Mouse (Mus musculus) stomach, postnatal 0 days (tissue): ENCODE results near the gene Arid3c. TPM values are rescaled to one million over a fixed set of nuclear protein-coding genes. Genes with fewer than 3 reads are reported as not detected.
A peak's percentile ranks its signal among the peaks of the same experiment; 100 is the strongest.

ENCODE experiments used
- ATAC-seq: fragments of 200-750 bp; cut with Nextera tagmentation; 2 replicates; pipeline ENCODE4 v1.8.0; 2017; ENCODE audit not compliant: low FRiP score, low TSS enrichment
- DNase-seq: peaks from one replicate; pipeline ENCODE4 v3.0.0-alpha.2; 2016; ENCODE audit warnings: low spot score
- H3K27ac ChIP-seq: fragments of 300-500 bp; sonication (generic); replicated peaks from 2 replicates; pipeline ENCODE4 v1.5.1; 2014; ENCODE audit warnings: mild to moderate bottlenecking, control low read depth
- H3K27me3 ChIP-seq: fragments of 300-500 bp; sonication (generic); 2 replicates; pipeline ENCODE4 v1.6.1; 2014; ENCODE audit warnings: low read length; ENCODE audit not compliant: control insufficient read depth, insufficient read depth
- H3K36me3 ChIP-seq: fragments of 300-500 bp; sonication (generic); 2 replicates; pipeline ENCODE4 v1.6.1; 2014; ENCODE audit warnings: low read length, mixed read lengths; ENCODE audit not compliant: control insufficient read depth, insufficient read depth
- H3K4me1 ChIP-seq: fragments of 300-500 bp; sonication (generic); replicated peaks from 2 replicates; pipeline ENCODE4 v1.6.1; 2014; ENCODE audit warnings: antibody characterized with exemption; ENCODE audit not compliant: control insufficient read depth, insufficient read depth
- H3K4me2 ChIP-seq: fragments of 300-500 bp; sonication (generic); replicated peaks from 2 replicates; pipeline ENCODE4 v1.6.1; 2014; ENCODE audit warnings: low read depth, mild to moderate bottlenecking, control low read depth, moderate library complexity
- H3K4me3 ChIP-seq: fragments of 300-500 bp; sonication (generic); 2 replicates; pipeline ENCODE4 v1.5.1; 2014; ENCODE audit warnings: low read depth, low read length, control low read depth
- H3K9ac ChIP-seq: fragments of 300-500 bp; sonication (generic); 2 replicates; pipeline ENCODE4 v1.6.1; 2014; ENCODE audit warnings: mild to moderate bottlenecking, low read length, control low read depth, mixed read lengths
- H3K9me3 ChIP-seq: fragments of 300-500 bp; sonication (generic); 2 replicates; pipeline ENCODE4 v1.6.1; 2016; ENCODE audit warnings: low read length; ENCODE audit not compliant: control insufficient read depth
- CTCF ChIP-seq: IDR thresholded peaks from 2 replicates; pipeline ENCODE4 v1.5.1; 2016; ENCODE audit warnings: antibody characterized with exemption, low read depth, mild to moderate bottlenecking, moderate library complexity
- EP300 ChIP-seq: optimal IDR thresholded peaks from 2 replicates; pipeline ENCODE3; 2016; ENCODE audit warnings: antibody characterized with exemption
- WGBS: fragments of 180-500 bp; shearing (Covaris S2); extraction: QIAGEN DNeasy Blood & Tissue Kit; methylation state at CpG from one replicate; pipeline ENCODE4 v1.1.7; 2014; 5-methylcytosine and 5-hydroxymethylcytosine counted together
- polyA plus RNA-seq: library from polyadenylated mRNA; unstranded; fragments of >200 nt; fragmentation: Nextera tagmentation; extraction: Ambion mirVana; gene quantifications from 2 replicates; pipeline ENCODE4 v1.2.1, GENCODE M21; 2015

Arid3c gene
- polyA plus RNA-seq, 1 experiment from 2014 or later: 0.05 TPM

GRCm38 (mm10) chr4:41682789-41683188 is 48.2 kb downstream of the Arid3c start:
- no peak overlapping the region for H3K4me2 ChIP-seq
- no peak for ATAC-seq
- H3K9ac ChIP-seq: no peak overlapping the region
- TF ChIP-seq CTCF (no peak), EP300 (no peak)
- DNase-seq: no peak
- H3K27me3 ChIP-seq: no peaks in the 10 kb centered on the region
- no peak overlapping the region for H3K4me3 ChIP-seq
- no peaks in the 10 kb centered on the region for H3K4me1 ChIP-seq
- 33% methylated on average over 6 of the region's 6 CpGs for WGBS
- no peaks in the 10 kb centered on the region for H3K36me3 ChIP-seq
- no peak overlapping the region for H3K27ac ChIP-seq
- no peaks in the 10 kb centered on the region for H3K9me3 ChIP-seq

GRCm38 (mm10) chr4:41681947-41682346 is 49.0 kb downstream of the Arid3c start:
- WGBS: 74% methylated on average over 10 of the region's 10 CpGs
- no peak for DNase-seq

GRCm38 (mm10) chr4:41681176-41681575 is 49.8 kb downstream of the Arid3c start:
- Histone ChIP-seq H3K9me3 (no peaks in the 10 kb centered on the region), H3K4me1 (0 out of 2 replicates have a peak, but pooled peaks cover 2% of the 10 kb centered on the region), H3K27ac (no peak overlapping the region), H3K4me3 (no peak overlapping the region), H3K27me3 (no peaks in the 10 kb centered on the region), H3K9ac (no peak overlapping the region), H3K36me3 (no peaks in the 10 kb centered on the region), H3K4me2 (no peak overlapping the region)
- ATAC-seq (no peak), DNase-seq (no peak)
- WGBS: 65% methylated on average over 4 of the region's 4 CpGs
- no peak for TF ChIP-seq CTCF
- no peak for TF ChIP-seq EP300

More at GRCm38 (mm10) chr4:41681947-41682346, 49.0 kb downstream of the Arid3c start:
- TF ChIP-seq CTCF: no peak
- Histone ChIP-seq H3K27ac (no peak overlapping the region), H3K4me1 (0 out of 2 replicates have a peak, but pooled peaks cover 1% of the 10 kb centered on the region), H3K36me3 (no peaks in the 10 kb centered on the region), H3K4me3 (no peak overlapping the region), H3K9me3 (no peaks in the 10 kb centered on the region), H3K27me3 (no peaks in the 10 kb centered on the region), H3K4me2 (no peak overlapping the region), H3K9ac (no peak overlapping the region)
- no peak for ATAC-seq

- Histone ChIP-seq H3K27ac (no peak overlapping the region), H3K9me3 (no peaks in the 10 kb centered on the region), H3K9ac (no peak overlapping the region), H3K4me3 (no peak overlapping the region), H3K27me3 (no peaks in the 10 kb centered on the region), H3K4me1 (0 out of 2 replicates have a peak, but pooled peaks cover 2% of the 10 kb centered on the region), H3K36me3 (no peaks in the 10 kb centered on the region), H3K4me2 (no peak overlapping the region)
- ATAC-seq: no peak
- DNase-seq: no peak
- no peak for TF ChIP-seq EP300
- no peak for TF ChIP-seq CTCF
- 40% methylated on average over 1 of the region's 2 CpGs for WGBS
These were observed 51.7 kb downstream of the Arid3c start for GRCm38 (mm10) chr4:41679291-41679690.

GRCm38 (mm10) chr4:41678863-41679262 is 52.1 kb downstream of the Arid3c start:
- Histone ChIP-seq H3K36me3 (no peaks in the 10 kb centered on the region), H3K4me1 (0 out of 2 replicates have a peak, but pooled peaks cover 2% of the 10 kb centered on the region), H3K4me3 (no peak overlapping the region), H3K4me2 (no peak overlapping the region), H3K27ac (0 out of 2 replicates have a peak overlapping the region, but pooled peaks have one; percentile 4), H3K9me3 (no peaks in the 10 kb centered on the region), H3K27me3 (no peaks in the 10 kb centered on the region), H3K9ac (no peak overlapping the region)
- TF ChIP-seq CTCF: no peak
- TF ChIP-seq EP300: no peak
- WGBS: 54% methylated on average over 6 of the region's 6 CpGs
- DNase-seq (no peak), ATAC-seq (no peak)

- DNase-seq (no peak), ATAC-seq (peak; percentile 22; the same call in 1 of the 2 replicates)
- no peak overlapping the region for H3K4me2 ChIP-seq
- no peaks in the 10 kb centered on the region for H3K36me3 ChIP-seq
- no peak overlapping the region for H3K27ac ChIP-seq
- H3K27me3 ChIP-seq: no peaks in the 10 kb centered on the region
- no peaks in the 10 kb centered on the region for H3K9me3 ChIP-seq
- H3K4me3 ChIP-seq: no peak overlapping the region
- 44% methylated on average over 13 of the region's 13 CpGs for WGBS
- TF ChIP-seq CTCF (peak; percentile 6; the same call in 1 of the 2 replicates), EP300 (no peak)
- H3K9ac ChIP-seq: no peak overlapping the region
- H3K4me1 ChIP-seq: peaks cover 2% of the 10 kb centered on the region; the same call in 1 of the 2 replicates
These were observed 53.8 kb downstream of the Arid3c start for GRCm38 (mm10) chr4:41677006-41677629.
